8 mouse cellular contexts compared by ENCODE assay signal in the genomic region with DNA sequence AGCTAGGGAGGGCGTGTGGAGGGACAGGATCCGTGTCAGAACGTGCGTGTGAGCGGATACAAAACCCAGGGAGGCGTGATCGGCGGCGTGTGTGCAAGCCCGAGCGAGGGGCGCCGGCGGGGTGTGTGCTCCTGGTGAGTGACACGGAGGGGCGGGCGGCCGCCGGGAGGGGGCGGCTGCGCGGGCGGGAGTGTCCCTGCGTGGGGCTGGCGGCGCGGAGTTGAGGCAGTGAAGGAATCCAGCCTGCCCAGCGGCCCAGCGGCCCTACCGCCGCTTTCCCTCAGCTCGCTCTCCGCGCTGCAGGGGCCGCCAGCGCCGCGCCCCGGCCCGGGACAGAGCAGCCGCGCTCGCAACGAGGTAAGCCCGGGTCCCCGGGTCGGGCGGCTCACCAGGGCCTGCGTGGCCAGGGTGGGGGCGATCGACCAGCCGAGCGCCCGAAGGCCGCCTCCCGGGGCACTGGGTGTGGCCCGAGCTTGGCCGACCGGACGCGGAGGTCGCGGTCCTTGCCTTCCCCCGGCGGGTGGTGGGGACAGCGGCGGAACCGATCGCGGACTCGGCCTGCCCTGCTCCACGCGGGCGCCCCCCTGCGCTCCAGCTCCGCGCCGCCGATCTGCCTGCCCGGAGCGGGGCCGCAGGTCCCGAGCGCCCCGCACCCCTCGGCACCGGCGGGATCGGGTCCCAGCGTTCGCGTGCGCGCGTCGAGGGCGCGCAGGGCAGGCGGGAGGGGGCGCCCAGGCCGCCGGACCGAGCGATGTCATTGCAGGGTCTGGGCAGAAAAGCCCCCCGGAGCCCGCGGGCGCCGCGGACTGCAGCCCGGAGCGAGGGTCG. TPM values are rescaled to one million over a fixed set of nuclear protein-coding genes. Genes with fewer than 3 reads are reported as not detected.
DNase-seq lines count a peak whose midpoint lies in the region; ATAC-seq and TF ChIP-seq lines count a peak whose summit lies in the region.

No protein-coding gene starts in this region.

- H3K36me3 ChIP-seq in embryonic facial prominence, embryonic 13.5 days = no peaks in the 10 kb centered on the region
- no peaks in the 10 kb centered on the region for H3K36me3 ChIP-seq in testis, adult 2 months (ENCODE audit: control insufficient read depth, insufficient read depth, low read length)

- peak overlapping the region; percentile 98 for H3K27ac ChIP-seq in embryonic facial prominence, embryonic 13.5 days
- no peak overlapping the region for H3K27ac ChIP-seq in testis, adult 2 months (ENCODE audit: control insufficient read depth, insufficient read depth, low read depth, low read length)

- under 1% methylated on average over 102 of the region's 113 CpGs for WGBS in embryonic facial prominence, embryonic 13.5 days

- peak overlapping the region; percentile 78 for H3K4me2 ChIP-seq in embryonic facial prominence, embryonic 13.5 days

- TF ChIP-seq POLR2A in testis, adult 2 months (IDR thresholded peaks at IDR 0.05; ENCODE audit: control insufficient read depth, low read depth, low read length) = no peak

- peaks cover 24% of the 10 kb centered on the region for H3K4me1 ChIP-seq in embryonic facial prominence, embryonic 13.5 days
- peaks cover 6% of the 10 kb centered on the region; the same call in 1 of the 2 replicates for H3K4me1 ChIP-seq in testis, adult 2 months (ENCODE audit: control insufficient read depth, insufficient read depth, low read length)

- no peaks in the 10 kb centered on the region for H3K27me3 ChIP-seq in embryonic facial prominence, embryonic 13.5 days
- H3K27me3 ChIP-seq in testis, adult 2 months (ENCODE audit: control insufficient read depth, insufficient read depth, low read length) = no peaks in the 10 kb centered on the region

- peak overlapping the region; percentile 88 for H3K4me3 ChIP-seq in embryonic facial prominence, embryonic 13.5 days
- H3K4me3 ChIP-seq in testis, adult 2 months (ENCODE audit: control insufficient read depth, low read depth, low read length) = peak overlapping the region; percentile 77

- no peak for TF ChIP-seq CTCF in testis, adult 2 months (IDR thresholded peaks at IDR 0.05; ENCODE audit: control insufficient read depth, insufficient read depth, insufficient replicate concordance, low read depth, low read length)

- ATAC-seq in cerebellum, adult (ENCODE audit: insufficient number of reproducible peaks, low FRiP score, low TSS enrichment) = peak; percentile 42
- peak; percentile 86 for ATAC-seq in embryonic facial prominence, embryonic 13.5 days (ENCODE audit: insufficient number of reproducible peaks, insufficient read depth, low FRiP score, low TSS enrichment, low read depth)

- H3K9me3 ChIP-seq in embryonic facial prominence, embryonic 13.5 days = no peaks in the 10 kb centered on the region

- peak overlapping the region; percentile 95 for H3K9ac ChIP-seq in embryonic facial prominence, embryonic 13.5 days

- no peak for DNase-seq in cerebellum, adult 9-10 months
- peak; percentile 42 for DNase-seq in heart, adult 8-10 months (ENCODE audit: low spot score)
- peak; percentile 50 to 67 for DNase-seq in kidney, adult 8-10 months
- peak; percentile 58 for DNase-seq in liver
- peak; percentile 80 for DNase-seq in neural tube, embryonic 10.5 days (ENCODE audit: extremely low spot score, low spot score)

RNA-seq across cellular contexts. Expression of a gene that starts 0.9 kb away (rescaled TPM):
- 143 and 156 TPM in 2 replicates for polyA plus RNA-seq in embryonic facial prominence, embryonic 13.5 days (2015; fragmentation: Nextera tagmentation; extraction: Ambion mirVana)
- 1 to 10 TPM; 6.4 to 7.5 (median 6.8) TPM for total RNA-seq in heart, adult 8-10 months (2022)
- 0.30 and 0.44 TPM in 2 replicates for polyA plus RNA-seq in testis, adult 2 months (2012; rRNA removed)

Comparison
In these comparisons a context has a peak if more than half of its experiments do, and no peak if none do; other contexts are left out.
1. RNA of a gene that starts 0.9 kb away (polyA plus RNA-seq): 143 to 156 TPM in embryonic facial prominence, embryonic 13.5 days; 0.30 to 0.44 TPM in testis, adult 2 months; every median in the first group is over 10 times any median in the second.